Comparison of ENCODE assay signal across 8 mouse cellular contexts in genomic region chr7:143977831-143978682, GRCm38 (mm10). TPM values are rescaled to one million over a fixed set of nuclear protein-coding genes. Genes with fewer than 3 reads are reported as not detected.
DNase-seq lines count a peak whose midpoint lies in the region; ATAC-seq lines count a peak whose summit lies in the region.

No protein-coding gene starts in this region.

- peaks cover 78% of the 10 kb centered on the region for H3K27me3 ChIP-seq in heart, embryonic 14.5 days (ENCODE audit: control insufficient read depth, insufficient read depth, low read length)
- peaks cover 51% of the 10 kb centered on the region for H3K27me3 ChIP-seq in hindbrain, embryonic 11.5 days (ENCODE audit: control insufficient read depth, insufficient read depth, low read length)
- peaks cover 93% of the 10 kb centered on the region for H3K27me3 ChIP-seq in limb, embryonic 13.5 days
- H3K27me3 ChIP-seq in midbrain, embryonic 16.5 days (ENCODE audit: control insufficient read depth, insufficient read depth, low read depth, low read length) = peaks cover 42% of the 10 kb centered on the region

- ATAC-seq in heart, embryonic 14.5 days (ENCODE audit: insufficient number of reproducible peaks, insufficient read depth, low FRiP score, low read depth) = peak; percentile 26; the same call in 1 of the 2 replicates
- peak; percentile 40 for ATAC-seq in hindbrain, embryonic 11.5 days (ENCODE audit: low FRiP score)
- peak; percentile 38; the same call in 1 of the 2 replicates for ATAC-seq in limb, embryonic 13.5 days (ENCODE audit: low FRiP score, low read depth)
- ATAC-seq in midbrain, embryonic 16.5 days = peak; percentile 79

- intact Hi-C loops in heart, postnatal 14 days (cut with DNase I) = no loop called here
- intact Hi-C loops in gastrocnemius, postnatal 14 days (cut with DNase I; ENCODE audit: low total_unique reads) = no loop called here

- no peak for DNase-seq in heart, postnatal 14 days
- DNase-seq in adrenal gland, adult 2 months = peak; percentile 34
- peak; percentile 37 for DNase-seq in hindbrain, embryonic 11.5 days (ENCODE audit: low spot score)
- DNase-seq in gastrocnemius, postnatal 14 days = no peak
- no peak for DNase-seq in thymus, postnatal 0 days (ENCODE audit: low spot score)

- peaks cover 0 to 11% of the 10 kb centered on the region in 2 experiments; a peak in 2 of 4 replicates for H3K4me1 ChIP-seq in heart, embryonic 14.5 days (ENCODE audit: control insufficient read depth in 2 of 2, insufficient read depth in 2 of 2, low read length in 2 of 2)
- peaks cover 10% of the 10 kb centered on the region for H3K4me1 ChIP-seq in hindbrain, embryonic 11.5 days (replicated peaks; ENCODE audit: control insufficient read depth, insufficient read depth, low read length)
- peaks cover 19% of the 10 kb centered on the region for H3K4me1 ChIP-seq in limb, embryonic 13.5 days
- peaks cover 16% of the 10 kb centered on the region; the same call in 1 of the 2 replicates for H3K4me1 ChIP-seq in midbrain, embryonic 16.5 days (ENCODE audit: control insufficient read depth, insufficient read depth, low read length)

- no peaks in the 10 kb centered on the region for H3K9me3 ChIP-seq in heart, embryonic 14.5 days (ENCODE audit: control insufficient read depth, low read length)
- H3K9me3 ChIP-seq in hindbrain, embryonic 11.5 days (ENCODE audit: control insufficient read depth, low read length) = no peaks in the 10 kb centered on the region
- H3K9me3 ChIP-seq in limb, embryonic 13.5 days = no peaks in the 10 kb centered on the region
- no peaks in the 10 kb centered on the region for H3K9me3 ChIP-seq in midbrain, embryonic 16.5 days (replicated peaks; ENCODE audit: control insufficient read depth, low read length, poor library complexity, severe bottlenecking)

- H3K9ac ChIP-seq in heart, embryonic 14.5 days (ENCODE audit: low read length) = 0 out of 2 replicates have a peak overlapping the region, but pooled peaks have one; percentile 22
- no peak overlapping the region for H3K9ac ChIP-seq in hindbrain, embryonic 11.5 days (ENCODE audit: low read depth, low read length)
- H3K9ac ChIP-seq in limb, embryonic 13.5 days = peak overlapping the region; percentile 48
- peak overlapping the region; percentile 69 for H3K9ac ChIP-seq in midbrain, embryonic 16.5 days (ENCODE audit: low read depth, low read length)

- peak overlapping the region; percentile 37 to 44 for H3K4me3 ChIP-seq in heart, embryonic 14.5 days (ENCODE audit: control insufficient read depth in 1 of 2, insufficient read depth in 1 of 2, low read depth in 1 of 2, low read length in 2 of 2)
- peak overlapping the region; percentile 50 for H3K4me3 ChIP-seq in hindbrain, embryonic 11.5 days (ENCODE audit: low read depth, low read length)
- peak overlapping the region; percentile 50 for H3K4me3 ChIP-seq in limb, embryonic 13.5 days
- peak overlapping the region; percentile 58 for H3K4me3 ChIP-seq in midbrain, embryonic 16.5 days (ENCODE audit: low read depth, low read length)

- H3K36me3 ChIP-seq in heart, embryonic 14.5 days (ENCODE audit: control insufficient read depth, insufficient read depth, low read length) = no peaks in the 10 kb centered on the region
- no peaks in the 10 kb centered on the region for H3K36me3 ChIP-seq in hindbrain, embryonic 11.5 days (ENCODE audit: control insufficient read depth, insufficient read depth, low read length)
- H3K36me3 ChIP-seq in limb, embryonic 13.5 days = no peaks in the 10 kb centered on the region
- H3K36me3 ChIP-seq in midbrain, embryonic 16.5 days (ENCODE audit: control insufficient read depth, insufficient read depth, low read length) = no peaks in the 10 kb centered on the region

- H3K27ac ChIP-seq in heart, embryonic 14.5 days (replicated peaks in 1 of 2; ENCODE audit: control insufficient read depth in 1 of 2, insufficient read depth in 1 of 2, low read depth in 2 of 2, low read length in 2 of 2) = no peak overlapping the region
- H3K27ac ChIP-seq in hindbrain, embryonic 11.5 days (ENCODE audit: low read depth, low read length) = no peak overlapping the region
- H3K27ac ChIP-seq in limb, embryonic 13.5 days = no peak overlapping the region
- H3K27ac ChIP-seq in midbrain, embryonic 16.5 days (ENCODE audit: low read length) = no peak overlapping the region

- H3K4me2 ChIP-seq in heart, embryonic 14.5 days (ENCODE audit: low read length) = peak overlapping the region; percentile 74
- peak overlapping the region; percentile 68 for H3K4me2 ChIP-seq in hindbrain, embryonic 11.5 days (replicated peaks; ENCODE audit: low read depth, low read length)
- peak overlapping the region; percentile 95 for H3K4me2 ChIP-seq in limb, embryonic 13.5 days (replicated peaks)
- H3K4me2 ChIP-seq in midbrain, embryonic 16.5 days (ENCODE audit: low read length) = peak overlapping the region; percentile 99

- under 1% methylated on average over 66 of the region's 67 CpGs for WGBS in heart, embryonic 14.5 days
- 1% methylated on average over 58 of the region's 67 CpGs for WGBS in hindbrain, embryonic 11.5 days
- 1% methylated on average over 67 of the region's 67 CpGs for WGBS in limb, embryonic 13.5 days
- under 1% methylated on average over 66 of the region's 67 CpGs for WGBS in midbrain, embryonic 16.5 days

RNA-seq across cellular contexts. Expression of gene Shank2, which starts 23.7 kb away (rescaled TPM):
- polyA plus RNA-seq in heart, embryonic 14.5 days (2014; fragmentation: Nextera tagmentation; extraction: Ambion mirVana) = 0.16 and 0.49 TPM in 2 replicates
- total RNA-seq in heart, postnatal 14 days (2021) = under 1 TPM; 0.44 to 0.65 TPM
- total RNA-seq in adrenal gland, adult 2 months (2021) = 10 to 100 TPM in 1 of 2 experiments, 1 to 10 TPM in 1; 3.7 to 20.0 TPM
- 1.4 and 2.4 TPM in 2 replicates for polyA plus RNA-seq in adrenal gland, adult 2 months (2012; rRNA removed)
- polyA plus RNA-seq in hindbrain, embryonic 11.5 days (2014; fragmentation: Nextera tagmentation; extraction: Ambion mirVana) = 2.2 and 2.7 TPM in 2 replicates
- polyA plus RNA-seq in limb, embryonic 13.5 days (2015; fragmentation: Nextera tagmentation; extraction: Ambion mirVana) = 0.39 and 0.59 TPM in 2 replicates
- polyA plus RNA-seq in midbrain, embryonic 16.5 days (2015; fragmentation: Nextera tagmentation; extraction: Ambion mirVana) = 10.0 and 10.5 TPM in 2 replicates
- under 1 TPM; 0.07 to 0.39 TPM for total RNA-seq in gastrocnemius, postnatal 14 days (2021)
- polyA plus RNA-seq in thymus, postnatal 0 days (2015; fragmentation: Nextera tagmentation; extraction: Ambion mirVana) = 0.89 and 0.96 TPM in 2 replicates

Comparison
In these comparisons a context has a peak if more than half of its experiments do, and no peak if none do; other contexts are left out.
1. ATAC-seq: peak in every context shown above with its lines; median percentile 79 in midbrain, embryonic 16.5 days; 40 in hindbrain, embryonic 11.5 days; 38 in limb, embryonic 13.5 days; 26 in heart, embryonic 14.5 days.
2. DNase-seq: peak in adrenal gland, adult 2 months (single experiment) and hindbrain, embryonic 11.5 days (single experiment); none in heart, postnatal 14 days (0 of 2), gastrocnemius, postnatal 14 days (single experiment) and thymus, postnatal 0 days (single experiment).
3. Peak in every context shown above with its lines, with median percentiles within 50 percentile points of each other: H3K4me2 ChIP-seq and H3K4me3 ChIP-seq.